Mouse (Mus musculus) embryo, embryonic 11 days (tissue): ENCODE measurements around the gene Dhrs7c.

Source experiments
- DNase-seq: peaks from one replicate; pipeline ENCODE4 v3.0.0-alpha.2; 2015

The Dhrs7c gene

GRCm38 (mm10) chr11:67797931-67798330, at the start of gene Dhrs7c:
Dhrs7c (plus strand) TSS chr11:67798187.
- DNase-seq: no peak

- no peak for DNase-seq
Observed at GRCm38 (mm10) chr11:67756287-67756686, 41.7 kb upstream of the Dhrs7c start.

- no peak for DNase-seq
Observed at GRCm38 (mm10) chr11:67757373-67758167, 40.4 kb upstream of the Dhrs7c start.

GRCm38 (mm10) chr11:67771053-67771452, 26.9 kb upstream of the Dhrs7c start, which contains the start of gene Glp2r:
Glp2r (minus strand) TSS chr11:67771153.
- no peak for DNase-seq

- DNase-seq: no peak
Observed at GRCm38 (mm10) chr11:67771691-67772090, 26.3 kb upstream of the Dhrs7c start.

GRCm38 (mm10) chr11:67772577-67772976, 25.4 kb upstream of the Dhrs7c start:
- DNase-seq: peak; percentile 76

GRCm38 (mm10) chr11:67774379-67774778, 23.6 kb upstream of the Dhrs7c start, which contains the start of gene Gsg1l2:
Gsg1l2 (plus strand) TSS chr11:67774608.
- DNase-seq: no peak

GRCm38 (mm10) chr11:67790182-67790581, 7.8 kb upstream of the Dhrs7c start:
- DNase-seq: no peak

GRCm38 (mm10) chr11:67800130-67800723, 2.2 kb downstream of the Dhrs7c start:
- DNase-seq: no peak

- DNase-seq: no peak
Observed at GRCm38 (mm10) chr11:67801169-67801568, 3.2 kb downstream of the Dhrs7c start.

- DNase-seq: no peak
Observed at GRCm38 (mm10) chr11:67805538-67805937, 7.6 kb downstream of the Dhrs7c start.

- no peak for DNase-seq
Observed at GRCm38 (mm10) chr11:67806832-67807597, 9.0 kb downstream of the Dhrs7c start.

- DNase-seq: no peak
Observed at GRCm38 (mm10) chr11:67808051-67808450, 10.1 kb downstream of the Dhrs7c start.

- no peak for DNase-seq
Observed at GRCm38 (mm10) chr11:67811535-67811934, 13.5 kb downstream of the Dhrs7c start.

- peak; percentile 63 for DNase-seq
Observed at GRCm38 (mm10) chr11:67819604-67820003, 21.6 kb downstream of the Dhrs7c start.

- DNase-seq: peak; percentile 72
Observed at GRCm38 (mm10) chr11:67820221-67820620, 22.2 kb downstream of the Dhrs7c start.

- no peak for DNase-seq
Observed at GRCm38 (mm10) chr11:67821560-67821959, 23.6 kb downstream of the Dhrs7c start.

GRCm38 (mm10) chr11:67828360-67829059, 30.5 kb downstream of the Dhrs7c start:
- DNase-seq: peak; percentile 15

- DNase-seq: no peak
Observed at GRCm38 (mm10) chr11:67829530-67829929, 31.5 kb downstream of the Dhrs7c start.

GRCm38 (mm10) chr11:67831820-67832219, 33.8 kb downstream of the Dhrs7c start:
- no peak for DNase-seq

- no peak for DNase-seq
Observed at GRCm38 (mm10) chr11:67835408-67836078, 37.6 kb downstream of the Dhrs7c start.

- DNase-seq: no peak
Observed at GRCm38 (mm10) chr11:67839810-67840209, 41.8 kb downstream of the Dhrs7c start.
